ENCODE assay signal across 19 mouse cellular contexts in genomic region chr2:140772825-140773224, GRCm38 (mm10).
A peak's percentile ranks its signal among the peaks of the same experiment; 100 is the strongest.
DNase-seq lines count a peak whose midpoint lies in the region; ATAC-seq and TF ChIP-seq lines count a peak whose summit lies in the region.
"Had no signal": no experiment of that assay in that cellular context is flagged by ENCODE, and none has a peak within 500 bp of the region (broad histone marks: within the 10 kb centered on the region; RNA-seq: fewer than 3 reads in every experiment).

No protein-coding gene starts in this region.

- H3K4me2 ChIP-seq in liver, embryonic 12.5 days, result no peak overlapping the region
- no peak overlapping the region for H3K4me2 ChIP-seq in liver, embryonic 16.5 days (ENCODE audit: low read depth, low read length)
- H3K4me2 ChIP-seq: embryonic facial prominence, embryonic 12.5 days; forebrain, embryonic 15.5 days; heart, embryonic 11.5 days; heart, embryonic 15.5 days had no signal

- no peaks in the 10 kb centered on the region for H3K36me3 ChIP-seq in testis, adult 2 months (ENCODE audit: control insufficient read depth, insufficient read depth, low read length)
- no peaks in the 10 kb centered on the region for H3K36me3 ChIP-seq in liver, embryonic 12.5 days
- H3K36me3 ChIP-seq in liver, embryonic 16.5 days (ENCODE audit: control insufficient read depth, insufficient read depth), result no peaks in the 10 kb centered on the region
- H3K36me3 ChIP-seq: embryonic facial prominence, embryonic 12.5 days; forebrain, embryonic 15.5 days; heart, embryonic 15.5 days had no signal

- H3K9me3 ChIP-seq in liver, embryonic 12.5 days (replicated peaks), result no peaks in the 10 kb centered on the region
- H3K9me3 ChIP-seq in liver, embryonic 16.5 days (replicated peaks; ENCODE audit: control insufficient read depth, low read length), result no peaks in the 10 kb centered on the region
- H3K9me3 ChIP-seq: embryonic facial prominence, embryonic 12.5 days; forebrain, embryonic 15.5 days; heart, embryonic 15.5 days had no signal

- H3K27ac ChIP-seq in testis, adult 2 months (ENCODE audit: control insufficient read depth, insufficient read depth, low read depth, low read length), result peak overlapping the region; percentile 47; the same call in 1 of the 2 replicates
- no peak overlapping the region for H3K27ac ChIP-seq in liver, embryonic 12.5 days
- peak overlapping the region; percentile 41; the same call in 1 of the 2 replicates for H3K27ac ChIP-seq in liver, embryonic 16.5 days (ENCODE audit: low read length)
- H3K27ac ChIP-seq: embryonic facial prominence, embryonic 12.5 days; forebrain, embryonic 15.5 days; heart, adult 2 months; heart, embryonic 15.5 days had no signal

- peak overlapping the region; percentile 54 for H3K4me3 ChIP-seq in testis, adult 2 months (ENCODE audit: control insufficient read depth, low read depth, low read length)
- no peak overlapping the region for H3K4me3 ChIP-seq in liver, embryonic 12.5 days
- no peak overlapping the region for H3K4me3 ChIP-seq in liver, embryonic 16.5 days (ENCODE audit: low read depth, low read length)
- H3K4me3 ChIP-seq: embryonic facial prominence, embryonic 12.5 days; forebrain, embryonic 15.5 days; heart, adult 2 months; heart, embryonic 15.5 days had no signal

- H3K9ac ChIP-seq in liver, embryonic 12.5 days, result no peak overlapping the region
- no peak overlapping the region for H3K9ac ChIP-seq in liver, embryonic 16.5 days (ENCODE audit: low read depth, low read length)
- H3K9ac ChIP-seq: embryonic facial prominence, embryonic 12.5 days; forebrain, embryonic 15.5 days; heart, embryonic 15.5 days had no signal

- TF ChIP-seq POLR2A in testis, adult 2 months (IDR thresholded peaks at IDR 0.05; ENCODE audit: control insufficient read depth, low read depth, low read length), result no peak

- ATAC-seq in liver, embryonic 12.5 days, result peak; percentile 43; the same call in 1 of the 2 replicates
- ATAC-seq in liver, embryonic 16.5 days (ENCODE audit: low read depth), result peak; percentile 82
- no peak for ATAC-seq in megakaryocyte progenitor cell, adult 5-6 weeks (replicated peaks; ENCODE audit: poor library complexity)
- ATAC-seq: forebrain, embryonic 15.5 days had no signal

- no peak for TF ChIP-seq CTCF in testis, adult 2 months (IDR thresholded peaks at IDR 0.05; ENCODE audit: control insufficient read depth, insufficient read depth, insufficient replicate concordance, low read depth, low read length)

- H3K4me1 ChIP-seq in testis, adult 2 months (ENCODE audit: control insufficient read depth, insufficient read depth, low read length), result peaks cover 5% of the 10 kb centered on the region
- no peaks in the 10 kb centered on the region for H3K4me1 ChIP-seq in liver, embryonic 12.5 days
- H3K4me1 ChIP-seq in liver, embryonic 16.5 days (ENCODE audit: control insufficient read depth, low read depth, low read length), result no peaks in the 10 kb centered on the region; the same call in 1 of the 2 replicates
- H3K4me1 ChIP-seq: embryonic facial prominence, embryonic 12.5 days; forebrain, embryonic 15.5 days had no signal

- no peaks in the 10 kb centered on the region for H3K27me3 ChIP-seq in testis, adult 2 months (ENCODE audit: control insufficient read depth, insufficient read depth, low read length)
- no peaks in the 10 kb centered on the region for H3K27me3 ChIP-seq in liver, embryonic 12.5 days (replicated peaks)
- H3K27me3 ChIP-seq in liver, embryonic 16.5 days (ENCODE audit: control insufficient read depth, insufficient read depth, low read depth, low read length), result no peaks in the 10 kb centered on the region
- H3K27me3 ChIP-seq: embryonic facial prominence, embryonic 12.5 days; forebrain, embryonic 15.5 days; heart, embryonic 15.5 days had no signal

- DNase-seq in testis, postnatal 10 days (ENCODE audit: low spot score), result no peak
- DNase-seq in kidney, adult 9 months, result no peak
- no peak for DNase-seq in adrenal gland, adult 18-20 months (ENCODE audit: low spot score in 2 of 2)
- no peak for DNase-seq in frontal cortex, postnatal 14 days (ENCODE audit: low spot score in 2 of 2)
- DNase-seq: adrenal gland, postnatal 14 days; cerebellum, adult 11-12 months; cerebellum, adult 9-10 months; cerebellum, postnatal 25 days; gastrocnemius, postnatal 10 days; heart, adult 2 months; heart, postnatal 14 days had no signal

- WGBS in liver, embryonic 12.5 days (ENCODE audit: insufficient replicate concordance), result 68% methylated on average over 6 of the region's 6 CpGs
- WGBS in liver, embryonic 16.5 days (ENCODE audit: insufficient replicate concordance), result 56% methylated on average over 6 of the region's 6 CpGs
